Mouse (Mus musculus) neural tube, embryonic 15.5 days (tissue): ENCODE measurements at regions not wholly inside any gene's neighbourhood (a gene's known extent, or its start where the extent isn't known, plus 50 kb on each side); places are given as distances from the start of the nearest gene placed in this dataset.
A peak's percentile ranks its signal among the peaks of the same experiment; 100 is the strongest.

Source experiments
- ATAC-seq: fragments of 200-750 bp; cut with Nextera tagmentation; 2 replicates; pipeline ENCODE4 v1.8.0; 2017; ENCODE audit warnings: mild to moderate bottlenecking, moderate TSS enrichment, moderate library complexity; ENCODE audit not compliant: low FRiP score
- H3K27ac ChIP-seq: fragments of 300-500 bp; sonication (generic); replicated peaks from 2 replicates; pipeline ENCODE4 v1.5.1; 2015; ENCODE audit warnings: mild to moderate bottlenecking, inconsistent platforms
- H3K27me3 ChIP-seq: fragments of 300-500 bp; sonication (generic); replicated peaks from 2 replicates; pipeline ENCODE4 v1.6.1; 2015; ENCODE audit warnings: inconsistent platforms
- H3K36me3 ChIP-seq: fragments of 300-500 bp; sonication (generic); 2 replicates; pipeline ENCODE4 v1.6.1; 2015; ENCODE audit warnings: inconsistent platforms
- H3K4me1 ChIP-seq: fragments of 300-500 bp; sonication (generic); 2 replicates; pipeline ENCODE4 v1.6.1; 2015; ENCODE audit warnings: inconsistent platforms
- H3K4me2 ChIP-seq: fragments of 300-500 bp; sonication (generic); 2 replicates; pipeline ENCODE4 v1.6.1; 2015; ENCODE audit warnings: inconsistent platforms, mild to moderate bottlenecking, moderate library complexity
- H3K4me3 ChIP-seq: fragments of 300-500 bp; sonication (generic); replicated peaks from 2 replicates; pipeline ENCODE4 v1.5.1; 2015; ENCODE audit warnings: mild to moderate bottlenecking, inconsistent platforms
- H3K9ac ChIP-seq: fragments of 300-500 bp; sonication (generic); replicated peaks from 2 replicates; pipeline ENCODE4 v1.6.1; 2015; ENCODE audit warnings: mild to moderate bottlenecking, inconsistent platforms
- H3K9me3 ChIP-seq: fragments of 300-500 bp; sonication (generic); replicated peaks from 2 replicates; pipeline ENCODE4 v1.6.1; 2016; ENCODE audit warnings: inconsistent platforms
- WGBS: fragments of 180-500 bp; shearing (Covaris S2); methylation state at CpG from one replicate; pipeline ENCODE4 v1.1.7; 2015; ENCODE audit warnings: mixed read lengths; 5-methylcytosine and 5-hydroxymethylcytosine counted together

DNA sequence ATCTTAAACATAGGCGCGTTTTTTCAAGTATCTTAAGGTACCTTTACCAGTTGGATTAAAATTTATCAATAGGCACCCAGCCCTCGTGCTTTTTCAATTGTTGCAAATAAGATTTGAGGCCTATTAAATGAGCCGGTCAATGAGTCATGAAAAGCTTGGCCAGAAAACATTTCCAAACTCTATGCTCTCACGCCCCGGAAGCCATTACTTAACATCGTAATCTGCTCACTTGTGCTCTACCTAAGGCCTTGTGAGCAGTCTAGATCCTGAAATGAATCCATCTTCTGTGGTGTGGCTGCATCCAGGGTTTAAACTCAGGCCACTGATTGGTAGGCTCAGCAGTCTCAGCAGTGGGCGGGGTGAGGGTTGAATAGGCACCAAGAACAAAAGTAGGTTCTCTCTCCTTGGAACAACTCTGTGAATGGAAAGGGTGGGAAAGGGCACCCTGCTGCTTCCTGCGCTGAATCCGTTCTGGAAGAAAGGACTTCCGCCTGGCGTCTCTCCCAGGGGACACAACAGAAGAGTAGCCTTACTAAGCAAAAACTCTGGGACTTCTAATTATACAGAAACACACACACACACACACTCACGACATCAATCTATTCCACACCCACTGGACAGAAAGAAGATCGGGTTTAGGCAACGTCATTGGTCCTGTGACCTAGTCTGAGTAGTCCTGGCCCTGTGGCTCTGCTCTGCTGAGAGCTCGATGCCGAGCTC is 53.4 kb upstream of the Fmnl2 start:
- peak; percentile 68; the same call in 1 of the 2 replicates for ATAC-seq
- H3K9ac ChIP-seq: no peak overlapping the region
- no peak overlapping the region for H3K27ac ChIP-seq
- H3K4me3 ChIP-seq: no peak overlapping the region
- WGBS: 64% methylated on average over 17 of the region's 17 CpGs
- no peaks in the 10 kb centered on the region for H3K27me3 ChIP-seq
- no peaks in the 10 kb centered on the region for H3K36me3 ChIP-seq
- no peaks in the 10 kb centered on the region for H3K4me1 ChIP-seq
- H3K9me3 ChIP-seq: no peaks in the 10 kb centered on the region
- no peak overlapping the region for H3K4me2 ChIP-seq

- no peak overlapping the region for H3K4me2 ChIP-seq
Observed at GRCm38 (mm10) chr2:52804826-52805149, 52.9 kb upstream of the Fmnl2 start.

DNA sequence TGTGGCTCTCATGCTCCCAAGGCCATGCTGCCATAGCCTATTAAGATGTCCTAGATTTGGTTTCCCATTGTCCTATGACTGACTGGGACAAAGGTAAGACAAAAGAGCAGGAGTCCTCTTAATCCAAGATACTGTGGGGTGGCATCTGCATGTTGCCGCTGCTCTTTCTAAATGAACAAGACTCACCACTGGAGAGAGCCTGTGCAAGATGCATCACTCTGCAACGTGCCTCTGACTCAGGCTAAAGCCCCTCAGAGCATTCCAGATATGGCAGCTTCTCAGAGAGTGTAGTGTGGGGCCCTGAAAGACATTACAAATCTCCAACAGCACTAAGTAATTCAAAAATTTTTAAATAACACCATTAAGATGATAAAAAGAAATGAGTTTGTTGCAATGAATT is 49.8 kb upstream of the Fmnl2 start:
- WGBS: 66% methylated on average over 2 of the region's 2 CpGs
- H3K27me3 ChIP-seq: no peaks in the 10 kb centered on the region
- H3K4me3 ChIP-seq: no peak overlapping the region

More at GRCm38 (mm10) chr2:52804826-52805149, 52.9 kb upstream of the Fmnl2 start:
- WGBS: 69% methylated on average over 1 of the region's 1 CpGs
- ATAC-seq: no peak
- no peak overlapping the region for H3K4me3 ChIP-seq
- no peaks in the 10 kb centered on the region for H3K36me3 ChIP-seq
- H3K9ac ChIP-seq: no peak overlapping the region
- H3K9me3 ChIP-seq: no peaks in the 10 kb centered on the region
- H3K4me1 ChIP-seq: no peaks in the 10 kb centered on the region
- no peaks in the 10 kb centered on the region for H3K27me3 ChIP-seq
- no peak overlapping the region for H3K27ac ChIP-seq

More for the DNA sequence above, 49.8 kb upstream of the Fmnl2 start:
- no peak overlapping the region for H3K27ac ChIP-seq
- no peaks in the 10 kb centered on the region for H3K4me1 ChIP-seq
- no peaks in the 10 kb centered on the region for H3K36me3 ChIP-seq
- H3K9ac ChIP-seq: no peak overlapping the region
- no peak for ATAC-seq
- H3K4me2 ChIP-seq: no peak overlapping the region
- H3K9me3 ChIP-seq: no peaks in the 10 kb centered on the region
